Comparison of ENCODE assay signal across 12 mouse cellular contexts in genomic region chr15:102802265-102802813, GRCm38 (mm10).
A peak's percentile ranks its signal among the peaks of the same experiment; 100 is the strongest.
DNase-seq lines count a peak whose midpoint lies in the region; ATAC-seq and TF ChIP-seq lines count a peak whose summit lies in the region.
"Had no signal": no experiment of that assay in that cellular context is flagged by ENCODE, and none has a peak within 500 bp of the region (broad histone marks: within the 10 kb centered on the region; RNA-seq: fewer than 3 reads in every experiment).

No protein-coding gene starts in this region.

- no peak for TF ChIP-seq CTCF in MEL (IDR thresholded peaks at IDR 0.05 in 2 of 3, conservative IDR thresholded peaks at IDR 0.05 in 1 of 3; ENCODE audit: control insufficient read depth in 1 of 3, insufficient read depth in 1 of 3, low read depth in 2 of 3, low read length in 3 of 3, poor library complexity in 1 of 3, severe bottlenecking in 1 of 3)

- no peak overlapping the region for H3K27ac ChIP-seq in MEL (ENCODE audit: control insufficient read depth, low read depth, low read length)
- H3K27ac ChIP-seq in intestine, embryonic 15.5 days = no peak overlapping the region
- H3K27ac ChIP-seq: forebrain, embryonic 12.5 days; heart, embryonic 15.5 days; liver, embryonic 12.5 days had no signal

- no peak for ATAC-seq in intestine, embryonic 15.5 days
- ATAC-seq: liver, embryonic 12.5 days had no signal

- no peaks in the 10 kb centered on the region for H3K36me3 ChIP-seq in MEL (ENCODE audit: control insufficient read depth in 1 of 2, insufficient read depth in 2 of 2, low read length in 2 of 2)
- H3K36me3 ChIP-seq in intestine, embryonic 15.5 days = no peaks in the 10 kb centered on the region
- H3K36me3 ChIP-seq: forebrain, embryonic 12.5 days; heart, embryonic 15.5 days; liver, embryonic 12.5 days had no signal

- no peaks in the 10 kb centered on the region for H3K79me2 ChIP-seq in MEL (ENCODE audit: control insufficient read depth, insufficient read depth, low read length, poor library complexity)

- no peak overlapping the region for H3K4me3 ChIP-seq in MEL (ENCODE audit: control insufficient read depth in 1 of 2, insufficient read depth in 1 of 2, low read depth in 2 of 2, low read length in 2 of 2)
- no peak overlapping the region for H3K4me3 ChIP-seq in intestine, embryonic 15.5 days (replicated peaks)
- H3K4me3 ChIP-seq: forebrain, embryonic 12.5 days; heart, embryonic 15.5 days; liver, embryonic 12.5 days had no signal

- TF ChIP-seq POLR2A in MEL (IDR thresholded peaks at IDR 0.05; ENCODE audit: control insufficient read depth in 1 of 2, insufficient read depth in 1 of 2, low read depth in 1 of 2, low read length in 2 of 2, poor library complexity in 1 of 2) = no peak

- no peaks in the 10 kb centered on the region for H3K9me3 ChIP-seq in MEL (replicated peaks; ENCODE audit: insufficient read depth, low read length)
- H3K9me3 ChIP-seq in intestine, embryonic 15.5 days = no peaks in the 10 kb centered on the region
- H3K9me3 ChIP-seq: forebrain, embryonic 12.5 days; heart, embryonic 15.5 days; liver, embryonic 12.5 days had no signal

- intact Hi-C loops in left cerebral cortex, postnatal 4 days (cut with DNase I) = no loop called here
- intact Hi-C loops in left cerebral cortex, postnatal 25 days (cut with DNase I) = no loop called here

- TF ChIP-seq EP300 in MEL (IDR thresholded peaks at IDR 0.05; ENCODE audit: low read depth in 1 of 2, low read length in 2 of 2) = no peak

- H3K4me1 ChIP-seq in MEL (ENCODE audit: control insufficient read depth in 1 of 2, insufficient read depth in 2 of 2, low read length in 2 of 2) = no peaks in the 10 kb centered on the region
- no peaks in the 10 kb centered on the region for H3K4me1 ChIP-seq in intestine, embryonic 15.5 days (replicated peaks)
- H3K4me1 ChIP-seq: heart, embryonic 15.5 days; liver, embryonic 12.5 days had no signal

- TF ChIP-seq RAD21 in MEL (IDR thresholded peaks at IDR 0.05; ENCODE audit: low read depth, low read length) = no peak

- H3K4me2 ChIP-seq in intestine, embryonic 15.5 days (replicated peaks) = no peak overlapping the region
- H3K4me2 ChIP-seq: forebrain, embryonic 12.5 days; heart, embryonic 15.5 days; liver, embryonic 12.5 days had no signal

- H3K27me3 ChIP-seq in MEL (ENCODE audit: control insufficient read depth in 1 of 2, insufficient read depth in 2 of 2, low read length in 2 of 2) = peaks cover 38 to 54% of the 10 kb centered on the region in 2 experiments
- H3K27me3 ChIP-seq in intestine, embryonic 15.5 days (replicated peaks) = no peaks in the 10 kb centered on the region; the same call in none of the 2 replicates
- H3K27me3 ChIP-seq: forebrain, embryonic 12.5 days had no signal

- 57% methylated on average over 8 of the region's 8 CpGs for WGBS in intestine, embryonic 15.5 days

- DNase-seq in left cerebral cortex, adult 18-20 months (ENCODE audit: low spot score in 2 of 2) = peak; percentile 60 to 74
- no peak for DNase-seq in left cerebral cortex, postnatal 4 days
- DNase-seq in MEL (ENCODE audit: low read depth, low spot score) = peak; percentile 11
- DNase-seq in adrenal gland, adult 2 months = peak; percentile 61
- DNase-seq in left cerebral cortex, postnatal 25 days (ENCODE audit: low spot score in 2 of 2) = peak; percentile 56 to 92
- DNase-seq in yolk sac, embryonic 10.5 days (ENCODE audit: low spot score) = no peak
- DNase-seq in thymus, postnatal 25 days = no peak
- DNase-seq: kidney, adult 11 months had no signal

- no peak overlapping the region for H3K9ac ChIP-seq in MEL (ENCODE audit: control insufficient read depth, low read depth, low read length, poor library complexity, severe bottlenecking)
- H3K9ac ChIP-seq in intestine, embryonic 15.5 days = no peak overlapping the region
- H3K9ac ChIP-seq: forebrain, embryonic 12.5 days; heart, embryonic 15.5 days; liver, embryonic 12.5 days had no signal

TF ChIP-seq in MEL, 35 proteins besides CTCF, POLR2A, EP300 and RAD21:
- TF ChIP-seq HCFC1 (IDR thresholded peaks at IDR 0.05; ENCODE audit: low read depth, low read length) = no peak
- TF ChIP-seq ELF1 (IDR thresholded peaks at IDR 0.05; ENCODE audit: low read depth, low read length) = no peak
- TF ChIP-seq ZNF384 (IDR thresholded peaks at IDR 0.05; ENCODE audit: low read depth, low read length) = peak; percentile 79
- TF ChIP-seq MAFK (IDR thresholded peaks at IDR 0.05; ENCODE audit: borderline replicate concordance, low read depth, low read length) = no peak

Comparison
In these comparisons a context has a peak if more than half of its experiments do, and no peak if none do; other contexts are left out.
1. DNase-seq: peak in left cerebral cortex, adult 18-20 months (2 of 2), MEL (single experiment), adrenal gland, adult 2 months (single experiment) and left cerebral cortex, postnatal 25 days (2 of 2); none in left cerebral cortex, postnatal 4 days (single experiment), yolk sac, embryonic 10.5 days (single experiment) and thymus, postnatal 25 days (single experiment).